Mouse (Mus musculus): ENCODE data around the gene Cyb561d1. TPM values are rescaled to one million over a fixed set of nuclear protein-coding genes. Genes with fewer than 3 reads are reported as not detected.

Cyb561d1 gene
- polyA plus RNA-seq, 2 experiments from 2014 or later: 5.9 to 6.9 TPM

DNA sequence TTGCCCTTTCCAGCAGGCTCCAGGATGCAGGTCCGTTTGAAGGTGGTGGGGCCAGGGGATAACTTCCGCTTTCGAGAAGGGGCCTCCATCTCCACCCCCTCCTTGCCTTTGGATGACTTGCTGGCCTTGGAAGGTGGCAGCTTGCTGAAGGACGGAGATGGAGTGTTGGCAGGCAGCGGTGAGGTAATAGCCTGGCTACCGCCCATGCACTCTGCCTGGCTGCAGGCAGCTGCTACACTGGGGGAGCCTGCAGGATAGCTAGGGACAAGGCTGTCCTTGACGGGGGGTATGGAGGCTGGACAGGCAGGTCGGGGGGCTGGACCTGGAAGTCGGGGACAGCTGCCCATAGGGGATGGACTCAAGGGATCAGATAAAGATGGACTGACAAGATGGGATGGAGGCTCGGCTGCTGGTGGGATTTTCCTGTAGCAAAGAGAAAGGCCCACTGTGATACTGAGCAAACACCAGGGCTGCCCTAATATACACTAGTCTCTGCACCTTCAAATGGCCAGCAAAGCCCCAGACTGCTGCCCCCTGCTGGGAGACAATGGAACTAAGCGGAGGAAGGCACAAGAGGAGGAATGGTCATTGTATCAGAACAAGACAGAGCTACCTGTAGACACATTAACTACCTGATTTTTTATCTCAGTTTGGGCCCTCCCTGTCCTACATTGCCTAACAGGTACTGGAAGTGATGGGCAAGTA lies 2.8 kb upstream of the Cyb561d1 start:
- no peak for ATAC-seq

DNA sequence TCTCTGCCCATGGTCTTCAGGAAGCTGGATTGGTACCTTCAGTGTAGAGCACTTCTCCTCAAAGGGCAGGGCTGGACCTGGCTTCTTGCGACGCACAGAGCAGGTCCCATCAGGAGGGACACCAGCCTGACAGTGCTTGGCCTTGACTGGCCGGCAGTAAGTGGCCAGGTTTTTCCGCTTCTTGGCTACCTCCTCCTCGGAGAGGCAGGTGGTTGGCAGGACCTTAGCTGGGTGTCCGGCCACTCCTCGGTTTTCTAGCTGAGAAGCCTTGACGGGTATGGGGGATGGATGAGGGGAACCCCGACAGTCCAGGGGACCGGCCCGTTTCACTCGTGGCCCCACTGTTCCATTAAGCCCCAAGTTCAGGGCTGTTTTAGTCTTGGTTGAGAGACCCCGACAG lies 2.2 kb upstream of the Cyb561d1 start:
- ATAC-seq: no peak

- no peak for ATAC-seq
These were observed 1.5 kb upstream of the Cyb561d1 start for GRCm38 (mm10) chr3:108202506-108202905.

DNA sequence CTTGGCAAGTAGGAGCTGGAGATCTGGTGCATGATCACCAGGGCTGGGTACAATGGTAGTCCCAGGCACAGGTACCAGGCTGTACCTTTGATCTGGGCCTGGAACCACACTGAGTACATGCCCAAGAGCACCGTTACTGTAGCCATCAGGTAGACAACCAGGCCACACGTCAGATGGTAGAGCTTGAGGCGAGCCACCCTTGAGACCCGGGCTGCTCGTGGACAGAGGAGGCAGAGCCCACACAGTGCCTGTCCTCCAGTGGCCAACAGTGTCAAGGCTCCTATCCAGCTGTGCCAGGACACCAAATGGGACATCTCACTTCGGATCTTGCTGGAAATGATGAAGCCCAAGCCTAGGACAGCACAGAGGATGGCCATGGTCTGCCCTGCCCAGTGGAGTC lies 1.8 kb downstream of the Cyb561d1 start:
- no peak for ATAC-seq

DNA sequence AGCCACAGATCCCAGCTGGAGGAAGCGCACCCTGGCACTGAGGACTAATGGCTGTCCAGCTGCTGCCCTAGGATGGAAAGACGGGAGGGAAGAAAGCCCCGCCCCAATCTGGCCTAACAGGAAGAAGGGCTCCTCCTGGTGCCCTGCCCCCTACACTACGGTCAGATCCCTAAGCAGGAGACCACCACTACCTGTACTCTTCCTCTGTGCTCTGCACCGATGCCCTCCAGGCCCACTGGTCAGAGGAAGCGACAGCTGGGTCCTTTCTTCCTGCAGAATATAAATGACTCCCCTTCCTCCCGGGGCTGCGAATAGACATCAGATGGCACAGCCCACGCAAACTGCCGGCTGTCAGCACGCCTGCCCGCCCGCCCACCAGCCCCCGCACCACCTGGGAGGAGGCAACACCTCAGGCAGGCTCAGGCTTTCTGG lies 3.9 kb downstream of the Cyb561d1 start:
- no peak for ATAC-seq

- no peak for ATAC-seq
These were observed 4.9 kb downstream of the Cyb561d1 start for GRCm38 (mm10) chr3:108195941-108196590.

- ATAC-seq: no peak
These were observed 5.7 kb downstream of the Cyb561d1 start for GRCm38 (mm10) chr3:108195287-108195686.

- ATAC-seq: no peak
These were observed 7.3 kb downstream of the Cyb561d1 start for GRCm38 (mm10) chr3:108193686-108194085.

DNA sequence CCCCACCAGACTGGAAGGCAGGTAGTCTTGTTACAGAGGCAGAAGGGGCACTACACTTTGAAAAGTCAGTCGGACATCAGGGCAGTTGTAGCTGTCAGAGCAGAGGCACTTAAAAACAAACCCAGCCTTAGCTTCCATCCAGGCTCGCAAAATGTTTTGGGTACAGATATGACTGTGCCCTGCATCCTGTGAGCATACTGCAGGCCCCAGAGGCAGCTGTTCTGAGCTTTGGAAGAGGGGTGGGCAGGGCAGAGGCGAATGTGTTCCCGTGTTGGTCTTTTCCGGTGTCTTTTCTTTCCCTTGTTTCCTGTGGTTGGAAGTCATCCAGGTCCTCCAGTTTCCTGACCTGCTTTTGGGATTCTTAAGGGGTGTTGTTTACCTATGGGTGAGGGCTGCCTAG lies 11.1 kb downstream of the Cyb561d1 start:
- ATAC-seq: no peak

- no peak for ATAC-seq
These were observed 12.1 kb downstream of the Cyb561d1 start for GRCm38 (mm10) chr3:108188716-108189490.

- ATAC-seq: no peak
These were observed 13.8 kb downstream of the Cyb561d1 start for GRCm38 (mm10) chr3:108187111-108187795.

GRCm38 (mm10) chr3:108186098-108187047 lies 14.6 kb downstream of the Cyb561d1 start, which contains the start of gene Amigo1:
Amigo1 (plus strand) TSS chr3:108186335.
- ATAC-seq: peak; percentile 37

DNA sequence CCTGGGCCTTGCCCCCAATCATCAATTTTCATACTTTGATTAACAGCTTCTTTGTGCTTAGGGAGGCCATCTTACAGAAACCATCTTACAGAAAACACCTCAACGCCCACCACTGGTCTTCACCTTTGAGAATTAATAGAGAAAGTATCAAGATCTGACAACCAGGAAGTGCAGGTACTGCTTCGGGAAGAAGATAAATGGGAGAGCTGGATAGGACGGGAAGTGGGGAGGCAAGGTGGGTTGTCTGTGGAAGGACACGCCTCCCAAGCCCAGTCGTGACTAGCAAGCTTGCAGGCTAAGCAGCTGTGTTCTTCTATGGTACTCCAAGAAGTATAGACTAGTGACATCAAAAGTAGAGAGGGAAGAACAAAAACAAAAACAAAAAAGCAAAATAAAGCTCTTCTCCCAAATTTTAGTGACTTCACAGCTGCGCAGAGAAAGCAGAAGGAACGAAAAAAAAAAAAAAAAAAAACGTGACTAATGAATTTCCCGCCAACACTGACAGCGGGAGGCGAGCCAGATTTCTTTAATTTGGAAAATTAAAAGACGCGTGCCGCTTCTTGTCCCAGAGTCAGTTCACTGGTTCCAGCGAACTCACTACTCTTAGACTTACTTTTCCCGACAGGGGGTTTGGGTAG lies 15.4 kb downstream of the Cyb561d1 start:
- no peak for ATAC-seq

DNA sequence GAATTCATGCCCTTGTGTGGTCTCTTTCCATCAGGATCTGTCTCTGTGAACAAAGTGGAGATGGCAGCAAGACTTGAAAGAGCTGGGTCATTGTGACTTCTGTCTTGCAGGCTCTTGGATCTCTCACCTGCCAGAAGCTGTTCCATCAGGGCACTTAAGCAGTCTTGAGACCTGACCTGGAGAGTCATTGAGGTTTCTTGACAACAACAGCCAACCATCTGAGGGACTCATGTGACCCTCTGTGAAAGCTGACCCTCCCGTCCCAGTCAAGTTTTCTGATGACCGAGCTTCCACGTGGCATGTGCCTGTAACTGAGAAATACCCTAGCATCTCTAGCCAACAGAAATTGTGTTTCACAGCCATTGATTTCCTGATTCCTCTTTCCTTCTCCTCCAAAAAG lies 16.3 kb downstream of the Cyb561d1 start:
- ATAC-seq: no peak

GRCm38 (mm10) chr3:108180514-108180913 lies 20.5 kb downstream of the Cyb561d1 start:
- ATAC-seq: no peak

DNA sequence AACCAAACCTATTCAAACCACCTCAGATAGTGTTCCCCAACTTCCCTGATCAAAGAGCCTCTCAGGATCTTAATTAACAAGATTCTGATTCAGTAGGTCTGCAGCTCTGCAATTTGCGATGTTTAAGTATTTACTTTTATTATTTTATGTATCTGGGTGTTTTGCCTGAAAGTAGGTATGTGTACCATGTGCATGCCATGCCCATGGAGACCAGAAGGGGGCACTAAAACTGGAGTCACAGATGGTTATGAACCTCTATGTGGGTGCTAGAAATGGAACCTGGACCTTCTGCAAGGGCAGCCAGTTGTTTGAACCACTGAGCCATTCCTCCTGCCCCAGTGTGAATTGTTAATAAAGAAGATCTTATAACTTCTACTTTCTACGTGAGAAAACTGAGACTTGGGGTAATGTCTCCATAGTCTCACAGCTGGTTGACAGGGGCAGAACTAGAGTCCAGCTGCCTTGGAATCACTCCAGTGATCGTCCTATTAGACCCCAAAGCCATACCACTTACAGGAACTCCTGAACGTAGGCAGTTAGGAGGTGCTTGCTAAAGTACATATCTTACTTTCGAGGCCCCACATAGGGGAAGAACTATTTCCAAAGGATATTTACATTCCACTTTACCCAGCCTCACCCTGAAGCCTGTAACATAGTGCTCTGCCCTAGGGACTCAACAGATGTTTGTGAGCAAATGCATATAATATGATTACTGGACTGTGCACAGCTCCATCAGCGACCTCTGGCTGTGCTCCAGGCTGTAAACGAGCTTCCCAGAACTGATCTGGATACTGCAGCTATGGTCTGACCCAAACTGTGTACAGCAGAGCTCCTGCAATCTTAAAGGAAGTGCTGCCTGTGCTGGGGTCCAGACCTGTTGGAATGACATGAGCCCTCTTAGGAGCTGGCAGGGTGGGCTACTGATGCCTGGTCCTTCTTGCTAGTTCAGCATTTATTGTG lies 22.0 kb downstream of the Cyb561d1 start:
- ATAC-seq: no peak

DNA sequence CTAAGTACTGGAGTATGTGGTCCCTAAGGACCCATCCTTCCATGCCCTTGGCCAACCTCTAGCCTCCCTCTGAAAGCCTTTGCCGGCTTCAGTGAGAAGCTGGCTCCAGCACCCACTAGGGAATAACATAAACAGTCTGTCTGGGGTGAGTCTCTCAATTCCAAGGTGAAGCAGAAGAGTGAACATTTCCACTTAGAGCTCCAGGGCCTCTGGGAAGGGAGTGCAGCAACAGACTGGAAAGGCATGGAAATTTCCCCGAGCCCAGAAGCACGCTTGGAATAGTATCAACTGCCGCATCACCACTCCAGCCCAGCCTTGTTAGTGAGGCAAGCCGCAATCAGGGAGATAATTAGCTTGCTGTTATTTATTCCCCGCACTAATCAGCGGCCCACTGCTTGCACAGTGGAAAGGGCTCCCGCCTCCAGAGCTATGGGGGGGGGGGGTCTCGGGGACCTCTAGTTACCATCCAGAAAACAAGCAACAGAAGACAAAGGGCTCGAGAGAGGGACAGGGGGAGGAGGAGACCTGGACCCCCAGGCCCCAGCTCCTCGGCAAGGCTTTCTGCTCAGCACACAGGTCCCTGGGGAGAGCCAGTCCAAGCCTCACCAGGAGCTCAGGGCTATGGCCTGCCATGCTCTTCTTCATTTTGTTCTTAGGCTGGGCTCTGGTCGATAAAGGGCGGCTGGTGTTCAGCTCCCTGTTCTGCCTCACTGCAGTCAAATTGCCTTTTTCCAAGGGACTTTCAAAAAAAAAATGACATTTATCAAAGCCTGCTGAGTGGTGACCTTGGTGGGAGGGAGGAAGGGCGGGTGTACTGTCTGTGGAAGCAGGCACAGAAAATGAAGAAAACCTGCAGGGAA lies 26.1 kb downstream of the Cyb561d1 start:
- ATAC-seq: no peak

DNA sequence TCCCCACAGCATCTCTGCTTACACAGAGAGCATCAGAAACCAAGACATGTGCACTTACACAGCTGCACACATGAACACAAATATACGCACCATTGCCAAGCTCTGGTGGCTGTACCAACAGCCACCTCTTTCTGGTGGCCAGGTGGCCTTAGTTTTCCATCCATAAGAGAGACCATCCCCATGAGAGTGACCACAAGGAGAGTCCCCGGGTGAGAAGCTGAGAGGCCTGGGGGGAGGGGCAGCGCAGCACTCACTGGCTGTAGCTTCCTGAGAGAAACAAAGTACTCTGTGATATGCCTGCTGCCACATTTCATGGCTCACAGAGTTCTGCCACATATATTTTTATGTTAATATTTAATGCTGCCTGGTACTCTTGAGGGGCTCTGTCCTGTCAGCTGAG lies 31.8 kb downstream of the Cyb561d1 start:
- ATAC-seq: no peak

- no peak for ATAC-seq
These were observed 33.5 kb downstream of the Cyb561d1 start for GRCm38 (mm10) chr3:108167499-108167898.
